Mouse (Mus musculus) erythroblast, embryonic 14.5 days (primary cell): ENCODE measurements around the gene Plekha5.

Experiments used
- GATA1 ChIP-seq: IDR thresholded peaks from 2 replicates; pipeline ENCODE4 v1.6.1; 2012; ENCODE audit warnings: low read length, inconsistent platforms, mixed read lengths
- TAL1 ChIP-seq: IDR thresholded peaks from 3 replicates; pipeline ENCODE4 v1.6.1; 2012; ENCODE audit warnings: low read length, inconsistent platforms, mixed read lengths

DNA sequence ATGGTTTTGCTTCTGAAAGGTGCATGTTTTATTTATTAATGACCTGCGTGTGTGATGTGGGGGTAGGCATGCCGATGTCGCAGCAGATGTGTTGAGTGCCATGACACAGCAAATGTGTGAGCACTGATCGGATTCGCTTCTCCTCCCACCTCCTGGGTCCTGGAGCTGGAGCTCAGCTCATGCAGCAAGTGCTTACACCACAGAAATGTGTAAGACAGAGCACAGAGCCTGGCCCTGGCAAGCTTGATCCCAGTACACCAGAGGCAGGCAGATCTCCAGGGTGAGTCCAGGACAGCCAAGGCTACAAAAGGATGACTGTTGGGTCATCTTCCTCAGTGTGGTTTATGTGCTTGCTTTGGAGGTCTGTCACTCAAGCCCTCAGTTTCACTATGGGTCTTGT lies 109.8 kb downstream of the Plekha5 start:
- no peak for TF ChIP-seq GATA1
- TF ChIP-seq TAL1, result no peak
